Mouse (Mus musculus) intestine, embryonic 15.5 days (tissue): ENCODE measurements at regions not wholly inside any gene's neighbourhood (a gene's known extent, or its start where the extent isn't known, plus 50 kb on each side); places are given as distances from the start of the nearest gene placed in this dataset.

Source experiments
- ATAC-seq: fragments of 200-750 bp; cut with Nextera tagmentation; 2 replicates; pipeline ENCODE4 v1.8.0; 2017; ENCODE audit warnings: moderate TSS enrichment, moderate library complexity
- H3K27ac ChIP-seq: fragments of 300-500 bp; sonication (generic); 2 replicates; pipeline ENCODE4 v1.5.1; 2015; ENCODE audit warnings: mild to moderate bottlenecking, inconsistent platforms
- H3K27me3 ChIP-seq: fragments of 300-500 bp; sonication (generic); replicated peaks from 2 replicates; pipeline ENCODE4 v1.6.1; 2015; ENCODE audit warnings: inconsistent platforms
- H3K36me3 ChIP-seq: fragments of 300-500 bp; sonication (generic); 2 replicates; pipeline ENCODE4 v1.6.1; 2015; ENCODE audit warnings: inconsistent platforms
- H3K4me1 ChIP-seq: fragments of 300-500 bp; sonication (generic); replicated peaks from 2 replicates; pipeline ENCODE4 v1.6.1; 2015; ENCODE audit warnings: inconsistent platforms
- H3K4me2 ChIP-seq: fragments of 300-500 bp; sonication (generic); replicated peaks from 2 replicates; pipeline ENCODE4 v1.6.1; 2015; ENCODE audit warnings: mild to moderate bottlenecking, inconsistent platforms
- H3K4me3 ChIP-seq: fragments of 300-500 bp; sonication (generic); replicated peaks from 2 replicates; pipeline ENCODE4 v1.5.1; 2015; ENCODE audit warnings: inconsistent platforms
- H3K9ac ChIP-seq: fragments of 300-500 bp; sonication (generic); 2 replicates; pipeline ENCODE4 v1.6.1; 2015; ENCODE audit warnings: inconsistent platforms
- H3K9me3 ChIP-seq: fragments of 300-500 bp; sonication (generic); 2 replicates; pipeline ENCODE4 v1.6.1; 2016; ENCODE audit warnings: inconsistent platforms
- WGBS: fragments of 180-500 bp; shearing (Covaris S2); methylation state at CpG from one replicate; pipeline ENCODE4 v1.1.7; 2015; 5-methylcytosine and 5-hydroxymethylcytosine counted together

- Histone ChIP-seq H3K4me1 (no peaks in the 10 kb centered on the region), H3K27me3 (no peaks in the 10 kb centered on the region), H3K4me2 (no peak overlapping the region), H3K27ac (no peak overlapping the region), H3K9ac (no peak overlapping the region), H3K4me3 (no peak overlapping the region), H3K9me3 (no peaks in the 10 kb centered on the region), H3K36me3 (no peaks in the 10 kb centered on the region)
- no peak for ATAC-seq
- 66% methylated on average over 1 of the region's 1 CpGs for WGBS
Measured at GRCm38 (mm10) chr5:50937570-50937969, 630.0 kb downstream of the Ppargc1a start.

DNA sequence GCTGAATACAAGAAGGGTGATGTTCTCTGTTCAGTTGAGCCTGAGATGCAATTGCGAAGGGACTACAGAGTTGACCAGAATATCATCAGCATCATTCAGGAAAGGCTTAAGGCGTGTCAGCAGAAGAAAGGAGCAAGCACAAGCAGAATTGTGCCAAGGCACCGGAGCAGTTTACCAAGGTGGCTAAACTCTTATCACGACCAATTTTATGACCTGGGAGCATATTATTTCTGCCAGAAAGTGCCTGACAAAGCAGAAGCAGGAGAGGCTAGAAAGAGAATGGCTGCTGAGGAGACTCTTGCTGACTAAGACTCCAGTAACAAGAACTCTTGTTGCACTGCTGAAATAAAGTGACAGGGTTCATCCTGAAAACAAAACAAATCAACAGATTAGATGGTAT lies 645.9 kb downstream of the Ppargc1a start:
- H3K36me3 ChIP-seq, result no peaks in the 10 kb centered on the region
- no peak overlapping the region for H3K9ac ChIP-seq
- H3K4me3 ChIP-seq, result no peak overlapping the region
- no peak overlapping the region for H3K27ac ChIP-seq
- H3K4me2 ChIP-seq, result no peak overlapping the region
- 65% methylated on average over 4 of the region's 4 CpGs for WGBS
- H3K4me1 ChIP-seq, result no peaks in the 10 kb centered on the region
- no peaks in the 10 kb centered on the region for H3K27me3 ChIP-seq
- H3K9me3 ChIP-seq, result no peaks in the 10 kb centered on the region
- ATAC-seq, result peak; percentile 39; the same call in 1 of the 2 replicates

GRCm38 (mm10) chr5:50916341-50916740 lies 651.2 kb downstream of the Ppargc1a start:
- H3K27ac ChIP-seq, result no peak overlapping the region
- 53% methylated on average over 5 of the region's 5 CpGs for WGBS
- H3K4me2 ChIP-seq, result no peak overlapping the region
- H3K4me1 ChIP-seq, result no peaks in the 10 kb centered on the region
- H3K27me3 ChIP-seq, result no peaks in the 10 kb centered on the region
- H3K9ac ChIP-seq, result no peak overlapping the region
- no peak overlapping the region for H3K4me3 ChIP-seq
- ATAC-seq, result peak; percentile 84
- H3K9me3 ChIP-seq, result no peaks in the 10 kb centered on the region
- H3K36me3 ChIP-seq, result no peaks in the 10 kb centered on the region

- Histone ChIP-seq H3K4me1 (no peaks in the 10 kb centered on the region), H3K4me2 (no peak overlapping the region), H3K4me3 (no peak overlapping the region), H3K27me3 (no peaks in the 10 kb centered on the region), H3K36me3 (no peaks in the 10 kb centered on the region), H3K27ac (no peak overlapping the region), H3K9me3 (no peaks in the 10 kb centered on the region), H3K9ac (no peak overlapping the region)
- ATAC-seq, result peak; percentile 90
- WGBS, result 49% methylated on average over 3 of the region's 3 CpGs
Measured at GRCm38 (mm10) chr5:50915176-50915792, 652.2 kb downstream of the Ppargc1a start.

- Histone ChIP-seq H3K9ac (no peak overlapping the region), H3K4me1 (no peaks in the 10 kb centered on the region), H3K9me3 (no peaks in the 10 kb centered on the region), H3K4me2 (no peak overlapping the region), H3K27ac (no peak overlapping the region), H3K4me3 (no peak overlapping the region), H3K27me3 (no peaks in the 10 kb centered on the region), H3K36me3 (no peaks in the 10 kb centered on the region)
- WGBS, result 71% methylated on average over 1 of the region's 1 CpGs
- ATAC-seq, result no peak
Measured at GRCm38 (mm10) chr5:50904779-50905178, 662.7 kb downstream of the Ppargc1a start.
